Comparison of ENCODE assay signal across 8 mouse cellular contexts in genomic region chrX:94233936-94234531, GRCm38 (mm10). TPM values are rescaled to one million over a fixed set of nuclear protein-coding genes. Genes with fewer than 3 reads are reported as not detected.
DNase-seq lines count a peak whose midpoint lies in the region; ATAC-seq and TF ChIP-seq lines count a peak whose summit lies in the region.

No protein-coding gene starts in this region.

- H3K4me1 ChIP-seq in bone marrow macrophage, adult 2 months (ENCODE audit: control insufficient read depth, insufficient read depth, low read length), result no peaks in the 10 kb centered on the region; the same call in 1 of the 2 replicates
- no peaks in the 10 kb centered on the region for H3K4me1 ChIP-seq in hindbrain, embryonic 16.5 days (ENCODE audit: control insufficient read depth, insufficient read depth, low read depth, low read length)
- H3K4me1 ChIP-seq in midbrain, embryonic 12.5 days, result no peaks in the 10 kb centered on the region

- H3K36me3 ChIP-seq in hindbrain, embryonic 16.5 days (ENCODE audit: control insufficient read depth, insufficient read depth, low read length), result no peaks in the 10 kb centered on the region
- no peaks in the 10 kb centered on the region for H3K36me3 ChIP-seq in midbrain, embryonic 12.5 days

- H3K9me3 ChIP-seq in hindbrain, embryonic 16.5 days (ENCODE audit: control insufficient read depth, low read length), result no peaks in the 10 kb centered on the region
- H3K9me3 ChIP-seq in midbrain, embryonic 12.5 days, result no peaks in the 10 kb centered on the region

- DNase-seq in layer of hippocampus, adult 2 months (ENCODE audit: low spot score in 2 of 2), result no peak
- DNase-seq in layer of hippocampus, adult 9-10 months (ENCODE audit: low spot score), result no peak
- DNase-seq in urinary bladder, postnatal 14 days (ENCODE audit: low spot score), result no peak
- no peak for DNase-seq in retina, embryonic 14.5 days (ENCODE audit: low spot score)
- DNase-seq in right cerebral cortex, postnatal 36 days (ENCODE audit: low spot score in 2 of 2), result no peak

- H3K27me3 ChIP-seq in hindbrain, embryonic 16.5 days (replicated peaks; ENCODE audit: control insufficient read depth, insufficient read depth, low read length), result peaks cover 39% of the 10 kb centered on the region
- H3K27me3 ChIP-seq in midbrain, embryonic 12.5 days, result peaks cover 62% of the 10 kb centered on the region

- peak; percentile 74 for ATAC-seq in hindbrain, embryonic 16.5 days
- no peak; the same call in 1 of the 2 replicates for ATAC-seq in midbrain, embryonic 12.5 days (ENCODE audit: low FRiP score, low read depth)

- no peak for TF ChIP-seq CTCF in layer of hippocampus, adult 2 months (conservative IDR thresholded peaks at IDR 0.05)
- no peak for TF ChIP-seq CTCF in bone marrow macrophage, adult 2 months (IDR thresholded peaks at IDR 0.05; ENCODE audit: low read depth, low read length)

- WGBS in hindbrain, embryonic 16.5 days, result 18% methylated on average over 21 of the region's 25 CpGs
- WGBS in midbrain, embryonic 12.5 days, result 23% methylated on average over 24 of the region's 25 CpGs

- H3K4me2 ChIP-seq in hindbrain, embryonic 16.5 days (ENCODE audit: low read length), result peak overlapping the region; percentile 58
- peak overlapping the region; percentile 49 for H3K4me2 ChIP-seq in midbrain, embryonic 12.5 days (replicated peaks)

- peak overlapping the region; percentile 93 for H3K27ac ChIP-seq in layer of hippocampus, adult 2 months
- H3K27ac ChIP-seq in bone marrow macrophage, adult 2 months (ENCODE audit: insufficient read depth, low read depth, low read length), result peak overlapping the region; percentile 87
- H3K27ac ChIP-seq in hindbrain, embryonic 16.5 days (ENCODE audit: low read depth, low read length), result peak overlapping the region; percentile 85
- peak overlapping the region; percentile 90 for H3K27ac ChIP-seq in midbrain, embryonic 12.5 days (replicated peaks)

- TF ChIP-seq POLR2A in bone marrow macrophage, adult 2 months (IDR thresholded peaks at IDR 0.05; ENCODE audit: borderline replicate concordance, low read depth, low read length), result no peak

- H3K4me3 ChIP-seq in layer of hippocampus, adult 2 months, result peak overlapping the region; percentile 69
- H3K4me3 ChIP-seq in bone marrow macrophage, adult 2 months (ENCODE audit: insufficient read depth, low read length), result peak overlapping the region; percentile 73
- peak overlapping the region; percentile 66 for H3K4me3 ChIP-seq in hindbrain, embryonic 16.5 days (ENCODE audit: low read length)
- H3K4me3 ChIP-seq in midbrain, embryonic 12.5 days, result peak overlapping the region; percentile 63

- peak overlapping the region; percentile 77 for H3K9ac ChIP-seq in hindbrain, embryonic 16.5 days (ENCODE audit: low read depth, low read length)
- peak overlapping the region; percentile 65 for H3K9ac ChIP-seq in midbrain, embryonic 12.5 days (replicated peaks)

RNA-seq across cellular contexts. Expression of gene Klhl15, which starts 0.4 kb away (rescaled TPM):
- total RNA-seq in layer of hippocampus, adult 2 months (2021), result 10 to 100 TPM; 25.9 to 26.7 TPM
- polyA plus RNA-seq in bone marrow macrophage, adult 2 months (2012; ENCODE audit: insufficient read depth, insufficient read length, missing spikeins), result 5.7 and 6.5 TPM in 2 replicates
- 9.1 and 9.2 TPM in 2 replicates for polyA plus RNA-seq in hindbrain, embryonic 16.5 days (2015; fragmentation: Nextera tagmentation; extraction: Ambion mirVana)
- polyA plus RNA-seq in midbrain, embryonic 12.5 days (2016; fragmentation: Nextera tagmentation; extraction: Ambion mirVana), result 10.8 and 12.5 TPM in 2 replicates

RNA-seq across cellular contexts. Expression of gene Eif2s3x, which starts 21.4 kb away (rescaled TPM):
- 100 to 1,000 TPM; 102 to 159 TPM for total RNA-seq in layer of hippocampus, adult 2 months (2021)
- polyA plus RNA-seq in bone marrow macrophage, adult 2 months (2012; ENCODE audit: insufficient read depth, insufficient read length, missing spikeins), result 105 and 108 TPM in 2 replicates
- polyA plus RNA-seq in hindbrain, embryonic 16.5 days (2015; fragmentation: Nextera tagmentation; extraction: Ambion mirVana), result 81.9 and 85.8 TPM in 2 replicates
- polyA plus RNA-seq in midbrain, embryonic 12.5 days (2016; fragmentation: Nextera tagmentation; extraction: Ambion mirVana), result 98.6 and 113 TPM in 2 replicates
